Mouse (Mus musculus) stomach, embryonic 14.5 days (tissue): ENCODE results near the gene Arrb1. TPM values are rescaled to one million over a fixed set of nuclear protein-coding genes. Genes with fewer than 3 reads are reported as not detected.

Experiments
- ATAC-seq: fragments of 200-750 bp; cut with Nextera tagmentation; 2 replicates; pipeline ENCODE4 v1.8.0; 2017; ENCODE audit warnings: low read depth, moderate TSS enrichment; ENCODE audit not compliant: insufficient number of reproducible peaks, insufficient read depth, low FRiP score
- H3K27ac ChIP-seq: fragments of 300-500 bp; sonication (generic); 2 replicates; pipeline ENCODE4 v1.5.1; 2014; ENCODE audit warnings: mild to moderate bottlenecking, low read length, moderate library complexity, mixed read lengths
- H3K27me3 ChIP-seq: fragments of 300-500 bp; sonication (generic); 2 replicates; pipeline ENCODE4 v1.6.1; 2014; ENCODE audit warnings: low read length, control low read depth, mixed read lengths; ENCODE audit not compliant: control insufficient read depth, insufficient read depth
- H3K36me3 ChIP-seq: fragments of 300-500 bp; sonication (generic); 2 replicates; pipeline ENCODE4 v1.6.1; 2014; ENCODE audit warnings: mild to moderate bottlenecking, control low read depth, low read length, moderate library complexity, mixed read lengths; ENCODE audit not compliant: control insufficient read depth, insufficient read depth
- H3K4me1 ChIP-seq: fragments of 300-500 bp; sonication (generic); 2 replicates; pipeline ENCODE4 v1.6.1; 2014; ENCODE audit warnings: low read length, control low read depth, mixed read lengths; ENCODE audit not compliant: control insufficient read depth, insufficient read depth
- H3K4me2 ChIP-seq: fragments of 300-500 bp; sonication (generic); replicated peaks from 2 replicates; pipeline ENCODE4 v1.6.1; 2014; ENCODE audit warnings: low read depth, low read length, control low read depth
- H3K4me3 ChIP-seq: fragments of 300-500 bp; sonication (generic); 2 replicates; pipeline ENCODE4 v1.5.1; 2014; ENCODE audit warnings: low read depth, low read length, control low read depth
- H3K9ac ChIP-seq: fragments of 300-500 bp; sonication (generic); replicated peaks from 2 replicates; pipeline ENCODE4 v1.6.1; 2014; ENCODE audit warnings: low read depth, mild to moderate bottlenecking, control low read depth, low read length, moderate library complexity, mixed read lengths
- H3K9me3 ChIP-seq: fragments of 300-500 bp; sonication (generic); 2 replicates; pipeline ENCODE4 v1.6.1; 2016; ENCODE audit warnings: low read depth, low read length, control low read depth; ENCODE audit not compliant: control insufficient read depth
- WGBS: fragments of 180-500 bp; shearing (Covaris S2); extraction: QIAGEN DNeasy Blood & Tissue Kit; methylation state at CpG from one replicate; pipeline ENCODE4 v1.1.7; 2014; 5-methylcytosine and 5-hydroxymethylcytosine counted together
- polyA plus RNA-seq: library from polyadenylated mRNA; unstranded; fragments of >200 nt; fragmentation: Nextera tagmentation; extraction: Ambion mirVana; gene quantifications from 2 replicates; pipeline ENCODE4 v1.2.1, GENCODE M21; 2014

Arrb1 gene
- polyA plus RNA-seq, 1 experiment from 2014 or later, result 5.4 TPM

DNA sequence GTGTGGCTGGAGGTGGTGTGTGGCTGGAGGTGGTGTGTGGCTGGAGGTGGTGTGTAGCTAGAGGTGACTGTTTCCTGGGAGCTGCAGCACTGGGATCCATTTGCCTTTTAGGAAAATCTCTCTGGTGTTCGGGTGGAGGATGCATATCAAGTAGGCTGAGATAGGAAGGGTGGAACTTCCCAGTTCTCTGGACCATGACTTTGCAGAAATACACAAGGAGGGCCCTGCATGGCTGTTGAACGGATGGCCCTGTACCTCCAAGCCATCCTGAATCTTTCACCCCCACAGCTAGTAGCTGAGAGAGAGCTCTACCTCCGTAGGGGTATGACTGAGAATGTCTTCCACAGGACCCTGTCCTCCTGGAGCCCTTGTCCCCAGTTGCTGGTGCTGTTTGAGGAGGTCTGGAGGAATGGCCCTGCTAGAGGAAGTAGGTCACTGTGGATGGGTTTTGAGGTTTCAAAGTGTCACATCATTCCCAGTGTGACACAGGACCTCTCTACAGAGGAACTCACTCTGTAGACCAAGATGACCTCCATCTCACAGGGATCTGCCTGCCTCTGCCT lies 3.8 kb upstream of the Arrb1 start:
- Histone ChIP-seq H3K27me3 (no peaks in the 10 kb centered on the region), H3K36me3 (no peaks in the 10 kb centered on the region), H3K4me2 (no peak overlapping the region), H3K4me3 (no peak overlapping the region), H3K9ac (no peak overlapping the region), H3K9me3 (no peaks in the 10 kb centered on the region), H3K27ac (no peak overlapping the region), H3K4me1 (peaks cover 16% of the 10 kb centered on the region)
- 85% methylated on average over 3 of the region's 3 CpGs for WGBS
- ATAC-seq, result no peak

DNA sequence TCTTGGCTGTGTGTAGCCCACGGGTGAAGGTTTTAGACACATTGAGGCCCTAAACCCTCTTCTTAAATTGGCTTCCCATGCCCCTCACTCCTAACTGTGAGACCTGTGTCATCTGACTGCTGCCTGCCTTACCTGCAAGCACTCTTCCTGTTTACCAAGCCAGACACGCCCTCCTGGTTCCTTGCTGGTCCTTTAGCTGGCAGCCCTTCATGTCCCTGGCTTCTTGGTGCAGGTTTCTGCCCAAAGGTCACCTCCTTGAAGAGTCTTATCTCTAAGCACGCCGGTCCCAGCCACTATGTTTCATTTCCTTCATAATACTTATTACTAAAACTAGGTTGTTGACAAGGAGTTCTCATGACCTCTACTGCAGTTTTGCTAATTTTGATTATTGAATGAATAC lies 2.7 kb upstream of the Arrb1 start:
- Histone ChIP-seq H3K27me3 (no peaks in the 10 kb centered on the region), H3K4me1 (peaks cover 25% of the 10 kb centered on the region), H3K9ac (no peak overlapping the region), H3K4me3 (no peak overlapping the region), H3K27ac (no peak overlapping the region), H3K9me3 (no peaks in the 10 kb centered on the region), H3K4me2 (no peak overlapping the region), H3K36me3 (no peaks in the 10 kb centered on the region)
- ATAC-seq, result no peak
- WGBS, result 73% methylated on average over 4 of the region's 4 CpGs

DNA sequence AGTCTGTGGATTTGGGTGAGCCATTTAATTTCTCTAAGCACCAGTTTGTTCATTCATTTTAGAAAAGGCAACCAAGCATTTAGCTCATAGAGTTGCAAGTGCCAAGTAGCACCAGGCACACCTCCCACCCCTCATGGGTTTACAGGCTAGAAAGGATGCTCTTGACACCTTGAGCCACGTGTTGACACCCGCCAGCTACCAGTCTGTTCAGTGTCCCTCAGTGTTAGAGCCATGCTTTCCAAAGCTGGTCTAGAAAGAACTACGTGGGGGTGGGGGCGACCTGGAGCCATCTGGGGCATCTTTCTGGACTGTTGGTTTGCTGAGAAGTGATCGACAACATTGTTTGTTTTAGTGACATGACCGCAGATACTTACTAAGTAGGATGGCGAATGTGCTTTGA lies 1.7 kb upstream of the Arrb1 start:
- Histone ChIP-seq H3K36me3 (no peaks in the 10 kb centered on the region), H3K9ac (no peak overlapping the region), H3K4me1 (peaks cover 33% of the 10 kb centered on the region), H3K27ac (no peak overlapping the region), H3K27me3 (no peaks in the 10 kb centered on the region), H3K4me2 (no peak overlapping the region), H3K4me3 (no peak overlapping the region), H3K9me3 (no peaks in the 10 kb centered on the region)
- 73% methylated on average over 7 of the region's 7 CpGs for WGBS
- no peak for ATAC-seq

DNA sequence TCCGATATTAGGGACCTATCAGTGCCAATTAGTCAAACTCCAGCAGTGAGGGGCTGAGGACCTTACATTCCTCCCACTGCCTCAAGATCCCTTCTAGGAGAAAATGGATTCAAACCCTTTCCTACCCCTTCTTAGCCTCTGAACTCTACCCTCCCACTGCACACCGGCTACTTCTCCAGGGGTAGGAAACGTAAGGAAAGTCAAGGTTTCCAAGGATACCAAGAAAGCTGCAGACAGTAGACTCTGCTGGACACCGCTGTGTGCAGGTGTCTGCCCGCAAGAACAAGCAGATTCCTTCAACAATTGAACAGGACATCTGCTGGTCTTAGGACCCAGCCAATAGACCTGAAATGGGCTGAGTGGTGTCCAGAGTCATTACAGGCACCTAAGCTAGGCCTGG lies 765 bp upstream of the Arrb1 start:
- no peak for ATAC-seq
- H3K4me1 ChIP-seq, result peaks cover 40% of the 10 kb centered on the region
- H3K4me2 ChIP-seq, result peak overlapping the region; percentile 85
- 35% methylated on average over 5 of the region's 5 CpGs for WGBS
- no peaks in the 10 kb centered on the region for H3K36me3 ChIP-seq
- H3K27ac ChIP-seq, result peak overlapping the region; percentile 81
- H3K9me3 ChIP-seq, result no peaks in the 10 kb centered on the region
- H3K9ac ChIP-seq, result peak overlapping the region; percentile 76; the same call in 1 of the 2 replicates
- H3K4me3 ChIP-seq, result no peak overlapping the region
- H3K27me3 ChIP-seq, result no peaks in the 10 kb centered on the region

DNA sequence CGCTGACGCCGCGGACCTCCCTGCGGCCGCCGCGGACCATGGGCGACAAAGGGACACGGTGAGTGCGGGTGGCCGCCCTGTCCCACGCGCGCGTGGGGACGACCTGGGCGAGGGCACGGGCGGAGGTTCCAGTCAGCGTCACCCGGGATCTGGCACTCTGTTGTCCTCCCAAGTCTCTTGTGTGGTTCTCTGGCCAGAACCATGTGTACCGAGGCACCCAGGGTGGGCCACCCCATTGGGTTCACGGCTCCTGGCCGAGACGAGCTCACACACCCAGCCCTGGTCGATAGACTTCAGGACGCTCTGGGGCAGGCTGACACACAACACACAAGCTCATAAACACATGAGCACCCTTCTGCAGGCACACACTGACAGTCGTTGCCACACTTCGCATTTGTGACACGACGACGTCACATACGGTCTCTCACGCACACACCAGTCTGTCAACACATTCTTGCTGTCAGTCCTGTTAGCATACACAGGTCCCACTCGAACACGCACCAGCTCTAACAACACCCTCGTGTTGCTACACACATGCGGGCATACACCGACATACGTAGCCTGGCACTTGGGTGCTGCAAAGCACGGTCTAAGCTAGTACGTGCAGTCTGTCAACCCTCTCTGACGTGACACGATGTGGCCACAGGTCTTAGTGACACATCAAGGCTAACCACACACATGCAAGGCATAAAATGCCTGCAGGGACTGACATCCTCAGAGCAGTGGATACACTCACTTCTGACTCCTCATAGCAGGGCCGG lies 655 bp downstream of the Arrb1 start:
- ATAC-seq, result peak; percentile 23
- Histone ChIP-seq H3K27ac (peak overlapping the region; percentile 81), H3K36me3 (no peaks in the 10 kb centered on the region), H3K4me1 (peaks cover 49% of the 10 kb centered on the region), H3K9ac (peak overlapping the region; percentile 76), H3K4me2 (peak overlapping the region; percentile 85), H3K4me3 (peak overlapping the region; percentile 68), H3K9me3 (no peaks in the 10 kb centered on the region), H3K27me3 (no peaks in the 10 kb centered on the region)
- 10% methylated on average over 44 of the region's 46 CpGs for WGBS

DNA sequence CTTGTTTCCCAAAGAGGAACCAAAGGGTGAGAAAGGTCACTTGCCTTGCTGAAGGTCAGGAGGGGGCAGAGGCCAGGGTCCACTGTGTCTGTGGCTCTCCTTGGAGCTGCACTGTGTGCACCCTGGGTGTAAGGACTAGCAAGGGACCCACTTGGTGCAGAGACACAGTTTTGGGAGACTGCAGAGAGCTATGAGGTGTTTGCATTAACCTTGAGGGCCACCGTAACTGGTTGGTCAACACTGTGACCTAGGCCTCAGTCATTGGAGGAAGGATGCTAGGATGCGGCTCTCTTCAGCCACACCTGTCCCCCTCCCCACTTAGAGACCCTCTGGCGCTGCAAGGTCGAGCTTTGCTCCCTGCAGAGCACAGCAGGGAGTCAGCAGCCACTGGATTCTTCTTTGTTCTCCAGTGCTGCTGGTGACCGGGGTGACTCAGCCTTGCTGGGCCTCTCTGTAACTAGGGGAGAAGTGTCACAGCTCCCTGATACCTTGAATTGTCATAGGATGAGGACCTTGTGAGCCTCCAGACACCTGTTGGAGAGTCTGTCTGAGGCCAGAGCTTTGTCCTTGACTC lies 2.0 kb downstream of the Arrb1 start:
- H3K27me3 ChIP-seq, result no peaks in the 10 kb centered on the region
- H3K9ac ChIP-seq, result no peak overlapping the region
- peaks cover 53% of the 10 kb centered on the region for H3K4me1 ChIP-seq
- no peaks in the 10 kb centered on the region for H3K36me3 ChIP-seq
- peak overlapping the region; percentile 85; the same call in 1 of the 2 replicates for H3K4me2 ChIP-seq
- H3K4me3 ChIP-seq, result 0 out of 2 replicates have a peak overlapping the region, but pooled peaks have one; percentile 68
- no peak for ATAC-seq
- H3K9me3 ChIP-seq, result no peaks in the 10 kb centered on the region
- WGBS, result 57% methylated on average over 5 of the region's 5 CpGs
- no peak overlapping the region for H3K27ac ChIP-seq

DNA sequence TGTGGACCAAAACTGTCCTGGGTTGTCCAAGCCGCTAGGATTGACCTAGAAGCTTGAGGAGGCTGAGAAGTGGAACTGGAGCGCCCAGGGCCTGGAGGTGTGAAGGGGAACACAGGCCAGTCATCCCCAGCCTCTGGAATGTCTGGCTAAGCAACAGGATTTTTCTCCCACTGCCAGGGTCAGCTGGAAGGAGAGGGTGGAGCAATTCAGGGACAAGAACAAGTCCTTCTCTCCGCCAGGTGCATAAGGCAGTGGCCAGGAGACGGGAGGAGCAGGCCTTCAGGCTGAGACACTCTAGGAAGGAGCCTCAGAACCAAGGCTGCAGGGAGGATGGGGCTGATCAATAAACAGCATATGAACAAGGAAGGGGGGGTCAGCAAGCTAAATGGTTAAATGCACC lies 3.2 kb downstream of the Arrb1 start:
- Histone ChIP-seq H3K9me3 (no peaks in the 10 kb centered on the region), H3K27me3 (no peaks in the 10 kb centered on the region), H3K9ac (no peak overlapping the region), H3K4me2 (no peak overlapping the region), H3K4me3 (no peak overlapping the region), H3K4me1 (peaks cover 53% of the 10 kb centered on the region), H3K27ac (no peak overlapping the region), H3K36me3 (no peaks in the 10 kb centered on the region)
- WGBS, result 67% methylated on average over 4 of the region's 4 CpGs
- ATAC-seq, result no peak

DNA sequence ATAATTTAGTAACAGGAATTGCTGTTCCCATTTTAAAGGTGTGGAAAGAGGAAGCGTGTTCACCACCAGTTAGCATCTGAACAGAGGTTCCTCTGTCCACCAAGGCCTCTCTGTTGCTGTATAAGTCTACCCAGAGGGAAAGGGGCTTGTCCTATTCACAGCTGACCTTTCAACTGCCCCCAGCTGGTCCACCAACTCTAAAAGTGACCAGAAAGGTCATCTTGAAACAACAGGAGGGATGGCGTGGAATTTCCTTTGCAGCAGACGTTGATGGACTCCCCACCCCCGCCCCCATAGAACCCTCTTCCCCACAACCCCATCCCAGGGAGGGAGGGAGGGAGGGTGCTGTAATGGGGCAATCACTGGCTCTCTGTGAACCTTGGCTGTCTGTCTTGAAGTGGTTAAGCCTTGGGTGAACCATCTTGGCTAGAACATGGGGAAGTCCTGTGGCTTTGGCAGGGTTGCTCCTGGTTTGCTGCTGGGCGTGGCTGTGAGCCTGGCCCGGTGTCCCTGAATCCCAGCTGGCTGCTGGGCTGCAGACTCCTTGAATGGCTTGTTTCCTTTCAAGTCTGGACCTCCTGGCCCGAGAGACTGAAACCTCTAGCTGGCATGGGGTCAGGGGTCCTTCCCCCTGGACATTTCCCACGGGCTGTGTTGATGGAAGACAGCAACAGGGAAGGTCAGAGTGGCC lies 4.1 kb downstream of the Arrb1 start:
- 24% methylated on average over 8 of the region's 8 CpGs for WGBS
- Histone ChIP-seq H3K9ac (no peak overlapping the region), H3K4me3 (no peak overlapping the region), H3K4me2 (peak overlapping the region; percentile 15; the same call in 1 of the 2 replicates), H3K27me3 (no peaks in the 10 kb centered on the region), H3K27ac (peak overlapping the region; percentile 46; the same call in 1 of the 2 replicates), H3K9me3 (no peaks in the 10 kb centered on the region), H3K36me3 (no peaks in the 10 kb centered on the region), H3K4me1 (peaks cover 52% of the 10 kb centered on the region)
- ATAC-seq, result no peak
